Mouse (Mus musculus) adipocyte (in vitro differentiated cells): ENCODE measurements around the gene Hist2h2ac.
A peak's percentile ranks its signal among the peaks of the same experiment; 100 is the strongest.
"Not testable (repeated sequence)": the region's sequence is repeated elsewhere in the genome, so short reads cannot be mapped to it uniquely, and the experiment has no call there.

ENCODE experiments used
- DNase-seq: peaks from one replicate; pipeline ENCODE4 v3.0.0-alpha.2; 2016; ENCODE audit warnings: low spot score

Hist2h2ac gene

GRCm38 (mm10) chr3:96228828-96229227 lies 8.1 kb upstream of the Hist2h2ac start:
- DNase-seq = no peak

GRCm38 (mm10) chr3:96226695-96227648 lies 6.3 kb upstream of the Hist2h2ac start:
- no peak for DNase-seq

DNA sequence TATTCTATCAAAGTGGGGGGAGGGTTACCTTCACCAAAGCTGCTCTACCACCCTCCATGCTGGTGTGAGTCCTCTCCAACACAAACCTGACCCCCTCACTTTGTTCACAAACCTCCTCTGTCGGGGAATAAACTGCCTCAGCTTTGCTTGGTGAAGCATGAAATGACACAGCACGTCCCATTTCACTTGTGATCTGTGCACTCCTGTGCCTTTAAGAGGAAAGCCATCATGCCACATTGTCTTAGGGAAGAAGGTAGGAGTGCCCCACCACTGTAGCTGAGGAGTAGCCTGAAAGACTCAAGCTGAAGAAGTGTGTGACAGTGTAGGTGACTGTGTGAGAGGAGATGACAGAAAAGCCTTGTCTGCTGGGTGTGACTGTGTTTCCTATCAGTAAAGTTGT lies 4.7 kb upstream of the Hist2h2ac start:
- DNase-seq = no peak

DNA sequence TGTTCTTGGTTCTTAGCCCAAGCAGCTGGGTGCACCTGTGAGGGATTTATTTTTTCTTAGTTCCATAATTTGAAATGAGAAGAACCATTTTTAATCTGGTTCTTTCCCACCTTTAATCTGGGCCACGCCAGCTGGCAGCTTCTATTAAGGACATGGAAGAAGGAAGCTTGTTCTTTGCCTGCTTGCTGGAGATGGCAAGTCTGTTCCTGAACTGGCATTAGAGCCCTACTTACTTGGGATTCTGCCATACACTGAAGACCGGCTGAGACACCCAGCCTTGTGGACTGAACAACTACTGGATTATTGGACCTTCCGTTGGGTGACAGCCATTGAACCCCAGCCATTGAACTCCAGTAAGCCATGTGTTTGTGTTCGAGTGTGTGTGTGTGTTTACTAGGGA lies 2.1 kb upstream of the Hist2h2ac start:
- DNase-seq = no peak

DNA sequence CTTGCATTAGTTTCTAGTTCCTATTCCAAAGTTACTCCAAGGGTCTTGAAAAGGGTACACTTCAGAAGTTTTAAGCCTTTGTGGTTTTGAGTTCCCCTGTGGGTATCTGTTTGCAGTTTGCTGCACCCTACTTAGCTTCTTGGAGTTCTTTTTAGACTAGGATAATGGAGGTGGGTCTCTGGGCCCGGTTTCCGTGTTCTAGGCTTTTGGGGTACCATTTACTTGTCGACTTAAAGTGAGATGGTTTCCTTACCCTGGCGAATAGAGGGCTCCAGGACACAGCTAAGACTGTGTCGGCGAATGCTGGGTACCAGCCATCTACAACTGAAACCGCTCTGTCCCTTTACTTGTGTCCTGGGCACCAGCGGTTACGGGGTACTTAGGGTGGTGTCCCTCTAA lies 959 bp upstream of the Hist2h2ac start:
- DNase-seq = no peak

DNA sequence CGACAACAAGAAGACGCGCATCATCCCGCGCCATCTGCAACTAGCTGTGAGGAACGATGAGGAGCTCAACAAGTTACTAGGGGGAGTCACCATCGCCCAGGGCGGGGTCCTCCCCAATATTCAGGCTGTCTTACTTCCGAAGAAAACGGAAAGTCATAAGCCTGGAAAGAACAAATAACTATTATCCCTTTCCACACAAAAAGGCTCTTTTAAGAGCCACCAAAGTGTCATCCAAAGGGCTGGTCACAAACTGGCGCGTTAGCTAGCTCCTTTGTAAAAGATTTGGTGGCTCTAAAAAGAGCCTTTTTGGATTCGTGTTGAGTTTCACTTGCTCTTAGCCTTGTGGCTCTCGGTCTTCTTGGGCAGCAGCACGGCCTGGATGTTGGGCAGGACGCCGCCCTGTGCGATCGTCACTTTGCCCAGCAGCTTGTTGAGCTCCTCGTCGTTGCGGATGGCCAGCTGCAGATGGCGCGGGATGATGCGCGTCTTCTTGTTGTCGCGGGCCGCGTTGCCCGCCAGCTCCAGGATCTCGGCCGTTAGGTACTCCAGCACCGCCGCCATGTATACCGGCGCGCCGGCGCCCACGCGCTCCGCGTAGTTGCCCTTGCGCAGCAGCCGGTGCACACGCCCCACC lies 432 bp downstream of the Hist2h2ac start:
- peak; percentile 50 for DNase-seq

GRCm38 (mm10) chr3:96219661-96220130 lies 984 bp downstream of the Hist2h2ac start, which contains the start of the genes Bola1 and Hist2h2ab:
TSS of gene Bola1 (minus strand) at chr3:96219709.
TSS of gene Hist2h2ab (plus strand) at chr3:96219865.
- DNase-seq = peak; percentile 88

DNA sequence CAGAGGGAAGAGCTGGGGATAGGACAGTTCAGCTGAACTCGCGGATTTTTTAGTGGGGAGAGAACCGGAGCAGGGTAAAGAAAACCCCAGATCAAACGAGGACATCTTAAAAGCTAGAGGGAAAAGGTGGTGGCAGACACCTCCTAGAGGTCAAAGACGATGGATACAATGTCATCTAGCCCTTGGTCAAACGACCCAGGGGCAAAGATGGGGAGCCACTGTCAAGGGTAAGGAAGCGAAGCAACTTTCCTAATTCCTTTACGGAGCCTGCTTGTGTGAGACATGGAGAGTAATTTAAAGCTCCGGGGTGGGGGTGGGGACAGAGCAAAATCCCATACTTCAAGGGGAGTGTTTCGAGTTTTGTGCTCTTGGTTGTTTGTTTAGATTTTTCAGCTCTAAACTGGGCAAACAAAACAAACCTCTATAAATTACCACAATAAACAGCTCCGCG lies 1.5 kb downstream of the Hist2h2ac start:
- DNase-seq = no peak

GRCm38 (mm10) chr3:96209242-96209641 lies 11.4 kb downstream of the Hist2h2ac start:
- no peak for DNase-seq

DNA sequence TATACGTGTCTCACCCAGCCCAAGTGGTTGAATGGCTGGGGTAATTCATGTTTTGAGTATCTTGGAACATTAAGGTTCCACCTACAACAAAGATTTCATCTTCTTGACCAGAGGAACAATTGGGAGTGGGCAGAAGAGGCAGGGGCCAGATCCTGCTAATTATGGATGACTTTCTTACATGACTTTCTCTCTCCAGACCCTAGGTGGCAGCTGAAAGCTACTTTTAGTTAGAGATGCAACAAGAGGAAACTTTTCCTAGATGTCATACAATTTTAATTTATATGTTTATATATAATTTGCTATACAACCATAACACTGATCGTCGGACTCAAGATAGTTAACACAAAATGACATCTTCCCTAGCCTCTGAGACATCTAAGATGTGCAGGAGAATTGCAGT lies 12.9 kb downstream of the Hist2h2ac start:
- DNase-seq = peak; percentile 51

- DNase-seq = no peak
Measured at GRCm38 (mm10) chr3:96199731-96200130, 20.9 kb downstream of the Hist2h2ac start.

DNA sequence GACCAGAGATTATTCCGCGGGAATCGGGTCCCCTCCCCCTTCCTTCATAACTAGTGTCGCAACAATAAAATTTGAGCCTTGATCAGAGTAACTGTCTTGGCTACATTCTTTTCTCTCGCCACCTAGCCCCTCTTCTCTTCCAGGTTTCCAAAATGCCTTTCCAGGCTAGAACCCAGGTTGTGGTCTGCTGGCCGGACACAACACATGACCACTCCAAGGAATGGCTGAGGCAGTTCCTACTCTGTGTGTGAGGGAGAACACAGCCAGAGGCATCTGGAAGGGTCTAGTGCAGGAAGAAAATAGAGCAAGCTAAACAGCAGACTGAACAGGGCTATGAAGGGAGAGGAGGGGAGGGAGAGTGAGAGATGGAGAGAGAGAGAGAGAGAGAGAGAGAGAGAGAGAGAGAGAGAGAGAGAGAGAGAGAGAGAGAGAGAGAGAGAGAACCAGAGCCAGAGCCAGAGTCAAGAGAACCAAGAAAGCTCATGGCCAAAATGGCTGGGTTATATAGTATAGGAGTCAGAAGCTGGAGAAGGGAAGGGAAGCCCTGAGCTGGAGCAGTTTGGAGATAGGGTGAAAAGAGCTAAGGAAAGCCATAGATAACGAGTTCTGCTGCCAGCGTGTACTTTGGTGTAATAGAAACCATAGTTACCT lies 22.0 kb downstream of the Hist2h2ac start:
- DNase-seq = not testable (repeated sequence)

GRCm38 (mm10) chr3:96198181-96198580 lies 22.5 kb downstream of the Hist2h2ac start:
- peak; percentile 51 for DNase-seq

DNA sequence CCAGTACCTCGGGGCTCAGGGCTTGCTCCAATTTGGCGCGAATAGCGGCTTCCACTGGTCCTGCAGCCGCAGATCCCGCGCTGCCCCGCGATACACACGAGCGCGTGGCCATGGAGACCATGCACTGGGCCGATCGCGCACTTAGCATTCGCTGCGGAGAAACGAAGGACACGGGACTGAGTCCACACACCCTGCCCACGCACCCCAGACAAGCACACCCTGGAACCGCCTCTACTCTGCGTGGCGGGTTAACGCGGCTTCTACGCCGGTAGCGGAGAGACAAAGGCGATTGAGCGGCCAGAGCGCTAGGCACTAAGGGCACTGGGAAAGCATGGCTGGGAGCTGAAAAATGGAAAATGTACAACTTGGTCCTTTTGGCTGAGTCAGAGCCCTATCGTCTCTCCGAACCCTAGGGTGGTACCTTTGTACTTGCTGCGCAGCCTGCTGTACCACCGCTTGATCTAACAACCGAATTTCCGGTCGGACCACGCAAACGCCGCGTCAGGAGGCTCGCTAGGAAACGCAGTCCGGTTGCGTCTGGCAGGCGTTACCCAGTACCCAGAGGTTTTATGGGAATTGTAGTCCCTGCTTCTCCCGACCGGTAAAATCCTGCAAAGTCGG lies 23.4 kb downstream of the Hist2h2ac start:
- peak; percentile 94 for DNase-seq

- DNase-seq = no peak
Measured at GRCm38 (mm10) chr3:96196437-96197128, 24.1 kb downstream of the Hist2h2ac start.

- no peak for DNase-seq
Measured at GRCm38 (mm10) chr3:96195616-96196313, 24.9 kb downstream of the Hist2h2ac start.

DNA sequence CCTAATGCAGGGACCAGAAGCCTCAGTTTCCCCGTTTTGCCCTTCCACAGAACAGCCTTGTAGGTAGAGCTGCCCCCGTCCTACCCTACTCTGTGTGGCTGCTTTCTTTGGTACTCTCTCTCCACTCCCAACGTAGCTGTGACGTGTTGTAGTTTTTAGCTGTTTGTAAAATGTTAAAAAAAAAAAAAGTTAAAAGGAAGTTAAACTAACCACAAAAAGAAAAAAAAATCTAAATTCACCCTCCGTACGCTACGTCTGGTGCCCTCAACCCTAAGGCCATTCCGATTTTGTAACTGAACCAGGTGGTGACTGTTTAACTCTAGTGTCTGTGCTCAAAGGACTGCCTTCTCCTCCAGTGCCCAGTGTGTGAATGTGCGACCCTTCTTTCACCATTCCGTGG lies 25.7 kb downstream of the Hist2h2ac start:
- DNase-seq = no peak

GRCm38 (mm10) chr3:96192977-96193376 lies 27.7 kb downstream of the Hist2h2ac start:
- no peak for DNase-seq

- no peak for DNase-seq
Measured at GRCm38 (mm10) chr3:96182382-96182776, 38.3 kb downstream of the Hist2h2ac start.

- no peak for DNase-seq
Measured at GRCm38 (mm10) chr3:96181510-96182381, 38.9 kb downstream of the Hist2h2ac start.
